Mouse (Mus musculus): ENCODE measurements around the gene Ehmt1. TPM values are rescaled to one million over a fixed set of nuclear protein-coding genes. Genes with fewer than 3 reads are reported as not detected.

The Ehmt1 gene
- polyA plus RNA-seq, 1 experiment = 110 TPM

DNA sequence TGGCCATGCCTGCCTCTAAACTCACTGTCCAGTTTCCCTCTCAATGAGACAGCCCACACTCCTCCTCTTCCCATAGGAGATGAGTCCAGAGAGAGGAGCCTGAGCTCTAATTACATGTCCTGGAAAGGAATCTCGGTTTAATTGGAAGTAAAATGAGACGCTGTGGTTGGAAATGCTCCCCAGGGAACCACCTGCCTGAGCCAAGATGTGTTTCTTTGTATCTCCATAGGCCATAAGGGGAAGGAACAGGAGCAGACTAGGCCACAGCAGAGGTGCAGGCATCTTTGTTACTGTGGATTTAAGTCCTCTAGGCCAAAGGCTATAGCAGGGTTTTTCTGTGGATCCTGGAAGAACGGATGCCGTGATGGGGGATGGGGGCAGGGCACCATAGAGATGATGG lies 166.8 kb downstream of the Ehmt1 start:
- 93% methylated on average over 4 of the region's 4 CpGs for whole genome bisulfite sequencing
- Histone ChIP-seq H3K4me3 (ENCODE audit: control insufficient read depth, insufficient read depth, low read length) (no peak overlapping the region), H3K36me3 (ENCODE audit: control insufficient read depth, insufficient read depth, low read length) (no peaks in the 10 kb centered on the region), H3K27ac (ENCODE audit: control insufficient read depth, insufficient read depth, low read length) (no peak overlapping the region), H3K4me1 (replicated peaks; ENCODE audit: control insufficient read depth, insufficient read depth, low read length) (peaks cover 44% of the 10 kb centered on the region), H3K27me3 (ENCODE audit: control insufficient read depth, insufficient read depth, low read length) (no peaks in the 10 kb centered on the region)
- no peak for TF ChIP-seq CTCF (IDR thresholded peaks at IDR 0.05; ENCODE audit: borderline replicate concordance, control insufficient read depth, extremely low read depth, insufficient read depth, low read length, poor library complexity)
- TF ChIP-seq POLR2A (IDR thresholded peaks at IDR 0.05; ENCODE audit: control insufficient read depth, extremely low read depth, insufficient read depth, low read length, poor library complexity) = no peak
- no peak for DNase-seq

DNA sequence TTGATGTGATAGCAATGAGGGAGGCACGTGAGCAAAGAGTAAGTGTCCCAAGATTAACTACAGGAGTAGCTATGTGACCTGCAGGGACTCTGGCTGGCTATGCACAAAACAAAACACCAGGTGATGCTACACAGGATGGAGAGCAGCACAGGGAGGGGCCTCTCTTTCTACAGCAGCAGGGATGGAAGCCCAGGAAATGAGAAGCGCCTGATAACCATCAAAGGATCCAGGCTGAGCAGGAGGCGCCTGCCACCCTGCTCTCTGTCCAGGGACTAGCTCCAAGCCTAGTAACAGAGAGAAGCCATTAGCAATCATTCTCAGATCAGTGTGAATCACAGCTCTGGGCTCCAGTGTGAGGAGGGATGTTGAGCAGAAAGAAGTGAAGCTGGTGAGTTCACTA lies 169.4 kb downstream of the Ehmt1 start:
- Histone ChIP-seq H3K4me3 (ENCODE audit: control insufficient read depth, insufficient read depth, low read length) (no peak overlapping the region), H3K27ac (ENCODE audit: control insufficient read depth, insufficient read depth, low read length) (peak overlapping the region; percentile 41), H3K27me3 (ENCODE audit: control insufficient read depth, insufficient read depth, low read length) (no peaks in the 10 kb centered on the region), H3K4me1 (replicated peaks; ENCODE audit: control insufficient read depth, insufficient read depth, low read length) (peaks cover 58% of the 10 kb centered on the region), H3K36me3 (ENCODE audit: control insufficient read depth, insufficient read depth, low read length) (no peaks in the 10 kb centered on the region)
- WGBS = 5% methylated on average over 3 of the region's 3 CpGs
- DNase-seq = peak; percentile 40
- TF ChIP-seq CTCF (IDR thresholded peaks at IDR 0.05; ENCODE audit: borderline replicate concordance, control insufficient read depth, extremely low read depth, insufficient read depth, low read length, poor library complexity) (no peak), POLR2A (IDR thresholded peaks at IDR 0.05; ENCODE audit: control insufficient read depth, extremely low read depth, insufficient read depth, low read length, poor library complexity) (no peak)

DNA sequence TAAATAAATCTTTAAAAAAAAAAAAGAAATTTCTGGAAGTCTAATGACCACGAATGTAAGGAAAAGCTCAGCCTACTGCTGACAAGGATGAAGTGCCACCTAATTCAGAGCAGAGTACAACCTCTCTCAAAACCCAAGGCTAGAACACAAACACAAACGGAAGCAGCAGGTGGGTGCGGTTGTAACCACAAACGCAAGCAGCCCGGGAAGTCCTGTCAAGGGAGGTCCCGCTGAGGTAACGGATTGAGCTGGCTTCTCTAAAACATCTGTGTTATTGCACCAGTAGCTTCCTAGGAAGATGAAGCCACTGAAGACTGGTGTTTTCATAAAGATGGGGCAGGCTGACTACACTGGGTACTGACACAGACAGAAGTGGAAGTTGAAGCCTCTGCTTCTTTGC lies 171.5 kb downstream of the Ehmt1 start:
- WGBS = 3% methylated on average over 7 of the region's 7 CpGs
- DNase-seq = peak; percentile 86
- TF ChIP-seq CTCF (IDR thresholded peaks at IDR 0.05; ENCODE audit: borderline replicate concordance, control insufficient read depth, extremely low read depth, insufficient read depth, low read length, poor library complexity) = no peak
- TF ChIP-seq POLR2A (IDR thresholded peaks at IDR 0.05; ENCODE audit: control insufficient read depth, extremely low read depth, insufficient read depth, low read length, poor library complexity) = no peak
- no peak overlapping the region for H3K4me3 ChIP-seq (ENCODE audit: control insufficient read depth, insufficient read depth, low read length)
- no peaks in the 10 kb centered on the region for H3K27me3 ChIP-seq (ENCODE audit: control insufficient read depth, insufficient read depth, low read length)
- peaks cover 68% of the 10 kb centered on the region for H3K4me1 ChIP-seq (replicated peaks; ENCODE audit: control insufficient read depth, insufficient read depth, low read length)
- H3K27ac ChIP-seq (ENCODE audit: control insufficient read depth, insufficient read depth, low read length) = peak overlapping the region; percentile 88; the same call in 1 of the 2 replicates
- no peaks in the 10 kb centered on the region for H3K36me3 ChIP-seq (ENCODE audit: control insufficient read depth, insufficient read depth, low read length)

Other genes with a start within 250 kb of the Ehmt1 start
- 12.5 and 13.1 TPM in 2 replicates for gene Cacna1b, start 156.5 kb downstream of the Ehmt1 start, polyA plus RNA-seq (2012; rRNA removed)
- gene Arrdc1, start 15.6 kb upstream of the Ehmt1 start, polyA plus RNA-seq (2012; rRNA removed) = 272 and 315 TPM in 2 replicates
- gene Zmynd19, start 30.2 kb upstream of the Ehmt1 start, polyA plus RNA-seq (2012; rRNA removed) = 11.0 and 14.8 TPM in 2 replicates
- gene Dph7, start 42.8 kb upstream of the Ehmt1 start, polyA plus RNA-seq (2012; rRNA removed) = 27.2 and 31.2 TPM in 2 replicates
- gene Mrpl41, start 55.5 kb upstream of the Ehmt1 start, polyA plus RNA-seq (2012; rRNA removed) = 40.6 and 43.4 TPM in 2 replicates
- gene Pnpla7, start 56.4 kb upstream of the Ehmt1 start, polyA plus RNA-seq (2012; rRNA removed) = 52.7 and 53.9 TPM in 2 replicates
- 41.6 and 50.4 TPM in 2 replicates for gene Nsmf, start 134.7 kb upstream of the Ehmt1 start, polyA plus RNA-seq (2012; rRNA removed)
- 0.58 and 0.91 TPM in 2 replicates for gene Entpd8, start 160.7 kb upstream of the Ehmt1 start, polyA plus RNA-seq (2012; rRNA removed)
- 0.24 and 0.44 TPM in 2 replicates for gene Noxa1, start 175.5 kb upstream of the Ehmt1 start, polyA plus RNA-seq (2012; rRNA removed)

Data from thymus, adult 2 months (tissue).